Mouse (Mus musculus): ENCODE data around the gene Lpin1. TPM values are rescaled to one million over a fixed set of nuclear protein-coding genes. Genes with fewer than 3 reads are reported as not detected.

The Lpin1 gene
- total RNA-seq, 2 experiments from 2014 or later = 24.8 to 27.1 TPM

GRCm38 (mm10) chr12:16531956-16532859, 78.6 kb downstream of the Lpin1 start:
- DNase-seq (ENCODE audit: low spot score in 2 of 2) = peak in 1 of 2 experiments; percentile 24

GRCm38 (mm10) chr12:16528650-16529049, 82.1 kb downstream of the Lpin1 start:
- DNase-seq (ENCODE audit: low spot score in 2 of 2) = no peak

GRCm38 (mm10) chr12:16527941-16528340, 82.8 kb downstream of the Lpin1 start:
- no peak for DNase-seq (ENCODE audit: low spot score in 2 of 2)

- DNase-seq (ENCODE audit: low spot score in 2 of 2) = no peak
These were observed 83.9 kb downstream of the Lpin1 start for GRCm38 (mm10) chr12:16526862-16527261.

- DNase-seq (ENCODE audit: low spot score in 2 of 2) = no peak
These were observed 84.6 kb downstream of the Lpin1 start for GRCm38 (mm10) chr12:16526134-16526533.

- DNase-seq (ENCODE audit: low spot score in 2 of 2) = no peak
These were observed 95.6 kb downstream of the Lpin1 start for GRCm38 (mm10) chr12:16515183-16515582.

GRCm38 (mm10) chr12:16512991-16513390, 97.8 kb downstream of the Lpin1 start:
- DNase-seq (ENCODE audit: low spot score in 2 of 2) = no peak

- peak; percentile 63 to 78 for DNase-seq (ENCODE audit: low spot score in 2 of 2)
These were observed 101.5 kb downstream of the Lpin1 start for GRCm38 (mm10) chr12:16509122-16509752.

- DNase-seq (ENCODE audit: low spot score in 2 of 2) = no peak
These were observed 103.7 kb downstream of the Lpin1 start for GRCm38 (mm10) chr12:16506796-16507790.

GRCm38 (mm10) chr12:16504244-16504643, 106.5 kb downstream of the Lpin1 start:
- no peak for DNase-seq (ENCODE audit: low spot score in 2 of 2)

- no peak for DNase-seq (ENCODE audit: low spot score in 2 of 2)
These were observed 112.8 kb downstream of the Lpin1 start for GRCm38 (mm10) chr12:16497960-16498359.

- no peak for DNase-seq (ENCODE audit: low spot score in 2 of 2)
These were observed 118.1 kb downstream of the Lpin1 start for GRCm38 (mm10) chr12:16492713-16493112.

- DNase-seq (ENCODE audit: low spot score in 2 of 2) = no peak
These were observed 121.9 kb downstream of the Lpin1 start for GRCm38 (mm10) chr12:16488899-16489298.

- DNase-seq (ENCODE audit: low spot score in 2 of 2) = no peak
These were observed 123.3 kb downstream of the Lpin1 start for GRCm38 (mm10) chr12:16487453-16487852.

Other genes starting within 250 kb of the Lpin1 start
- gene Ntsr2, start 42.4 kb upstream of the Lpin1 start, total RNA-seq (2021) = 1 to 10 TPM in 1 of 2 experiments, under 1 TPM in 1; 0.83 to 1.2 TPM
- under 1 TPM; 0.39 to 0.98 TPM for gene Greb1, start 189.9 kb upstream of the Lpin1 start, total RNA-seq (2021)
- gene E2f6, start 200.0 kb upstream of the Lpin1 start, total RNA-seq (2021) = 10 to 100 TPM; 53.1 to 57.7 TPM